Mouse (Mus musculus) urinary bladder, postnatal 10 days (tissue): ENCODE data around the gene Tmem50a.

ENCODE experiments used
- DNase-seq: peaks from one replicate; pipeline ENCODE4 v3.0.0; 2022; ENCODE audit warnings: low spot score

Gene Tmem50a

DNA sequence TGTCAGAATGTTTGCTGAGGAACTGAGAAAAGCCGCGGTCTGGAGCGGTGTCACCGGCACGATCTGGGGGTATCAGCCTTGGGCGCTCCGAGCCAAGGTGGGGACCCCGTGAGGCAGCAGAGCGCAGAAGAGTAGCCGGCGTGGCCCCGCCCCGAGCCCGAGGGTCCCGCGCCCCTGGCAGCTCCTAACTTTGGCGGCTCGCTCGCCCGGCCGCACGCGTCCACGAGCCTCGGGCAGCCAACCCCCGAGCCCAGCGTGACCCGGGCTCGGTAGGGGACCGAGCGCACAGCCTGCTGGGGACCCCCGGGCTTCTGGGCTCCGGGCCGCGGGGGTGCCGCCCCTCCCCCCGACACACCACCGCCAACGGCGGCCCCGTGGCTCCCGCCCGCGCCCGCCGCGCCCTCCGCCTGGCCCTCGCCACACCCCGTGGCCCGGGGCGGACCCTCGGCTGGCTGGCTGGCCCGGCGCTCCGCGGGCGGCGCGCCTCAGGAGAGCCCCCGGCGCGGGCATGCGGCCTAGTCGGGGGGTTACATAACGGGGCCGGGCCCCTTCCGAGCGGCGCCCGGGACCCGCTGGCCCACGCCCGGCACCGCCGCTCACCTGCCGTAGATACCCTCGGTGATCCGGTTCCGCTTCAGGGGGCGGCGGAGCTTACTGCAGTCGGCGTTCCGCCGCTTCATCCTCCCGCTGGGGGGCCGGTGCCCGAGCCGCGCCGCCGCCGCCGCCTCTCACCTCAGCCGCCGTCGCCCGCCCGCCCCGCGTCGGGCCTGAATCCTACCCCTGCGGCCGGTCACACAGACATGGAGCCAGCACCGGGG lies 62.2 kb downstream of the Tmem50a start:
- DNase-seq = no peak

DNA sequence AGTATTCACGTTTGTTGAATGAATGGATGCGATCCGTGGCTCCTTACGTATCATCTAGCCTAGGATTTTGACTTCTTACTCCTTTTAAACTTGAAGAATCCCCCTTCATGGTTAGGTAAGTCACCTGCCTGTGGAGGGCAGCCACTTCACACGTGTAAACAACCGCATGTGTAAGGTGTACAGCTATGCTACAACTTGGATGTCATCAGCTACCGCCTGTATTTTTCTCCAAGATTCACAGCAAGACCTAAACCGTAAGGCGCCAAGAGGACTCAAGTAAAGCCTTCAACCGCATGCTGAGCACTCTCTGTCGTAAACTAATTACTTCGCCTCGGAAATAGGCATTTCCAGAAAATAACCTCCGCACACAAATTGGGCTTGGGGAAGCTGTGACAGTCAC lies 62.9 kb downstream of the Tmem50a start:
- no peak for DNase-seq

DNA sequence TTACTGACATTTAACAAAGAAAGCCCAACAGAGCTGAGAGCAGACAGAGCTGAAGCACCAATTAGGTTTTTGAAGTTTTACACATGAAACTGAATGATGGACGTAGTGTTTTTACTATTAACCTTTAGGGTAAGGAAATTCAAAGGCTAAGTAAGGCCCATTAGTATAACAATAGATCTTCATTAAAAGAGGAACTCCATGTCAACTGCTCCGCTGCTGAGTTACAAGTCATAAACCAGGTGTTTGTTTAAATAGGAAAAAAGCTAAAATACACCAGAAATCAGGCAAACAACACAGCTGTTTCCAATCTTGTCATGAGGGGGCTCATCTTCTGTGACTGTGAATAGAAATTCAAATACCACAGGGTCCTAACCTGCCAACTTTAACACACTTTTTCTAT lies 63.6 kb downstream of the Tmem50a start:
- DNase-seq = no peak

DNA sequence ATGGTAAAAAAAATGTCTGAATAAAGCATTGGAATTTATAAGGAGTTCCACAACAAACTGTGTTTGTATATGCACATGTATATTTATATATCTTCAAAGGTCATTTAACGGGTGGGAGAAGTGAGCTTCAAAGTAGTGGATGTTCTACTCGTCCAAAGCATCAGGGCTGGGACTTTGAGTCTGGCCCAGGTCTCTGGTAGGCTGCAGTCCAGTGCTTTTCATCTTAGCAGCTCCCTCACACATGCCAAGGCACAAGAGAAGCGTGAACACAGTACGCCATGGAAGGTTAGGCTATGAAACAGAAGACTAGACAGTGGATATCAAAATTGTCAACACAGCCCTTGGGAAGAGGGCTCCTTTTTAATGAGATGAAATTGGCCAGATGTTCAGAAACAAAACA lies 64.3 kb downstream of the Tmem50a start:
- no peak for DNase-seq
